Comparison of ENCODE assay signal across 17 mouse cellular contexts in the genomic region with DNA sequence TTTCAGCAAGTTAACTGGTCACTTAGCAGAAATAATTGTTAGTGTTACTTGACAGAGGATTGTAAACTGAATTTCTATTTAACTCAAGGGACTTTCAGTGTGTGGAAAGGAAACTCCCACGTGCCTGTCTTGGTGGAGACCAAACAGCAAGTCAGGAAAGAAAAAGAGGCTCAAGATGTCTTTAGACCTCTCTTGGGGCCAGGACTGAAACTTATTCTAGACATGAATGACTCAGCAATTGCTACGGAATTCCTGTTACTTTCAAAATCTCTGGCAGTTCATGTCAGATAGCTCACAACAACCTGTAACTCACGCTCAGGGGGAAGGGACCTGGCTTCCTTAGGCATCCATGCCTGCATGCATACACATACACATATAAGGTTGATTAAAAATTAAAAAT. TPM values are rescaled to one million over a fixed set of nuclear protein-coding genes. Genes with fewer than 3 reads are reported as not detected.
DNase-seq lines count a peak whose midpoint lies in the region; ATAC-seq and TF ChIP-seq lines count a peak whose summit lies in the region.
"Had no signal": no experiment of that assay in that cellular context is flagged by ENCODE, and none has a peak within 500 bp of the region (broad histone marks: within the 10 kb centered on the region; RNA-seq: fewer than 3 reads in every experiment).

No protein-coding gene starts in this region.

- DNase-seq in gastrocnemius, adult 2 months: no peak
- DNase-seq in gastrocnemius, postnatal 14 days: no peak
- DNase-seq in G1E (ENCODE audit: low spot score): no peak
- DNase-seq in layer of hippocampus, postnatal 14 days (ENCODE audit: low spot score in 2 of 2): no peak
- DNase-seq in thymus, postnatal 36 days: no peak
- no peak for DNase-seq in kidney, postnatal 10 days
- DNase-seq: cerebellum, postnatal 14 days; heart, adult 2 months; heart, postnatal 14 days; kidney, adult 18-20 months; lung, postnatal 10 days had no signal

- peak overlapping the region; percentile 29 for H3K4me3 ChIP-seq in gastrocnemius, adult 2 months
- H3K4me3 ChIP-seq in G1E (ENCODE audit: low read depth, low read length): no peak overlapping the region
- H3K4me3 ChIP-seq in erythroblast, embryonic 14.5 days (replicated peaks): peak overlapping the region; percentile 27
- no peak overlapping the region; the same call in 1 of the 2 replicates for H3K4me3 ChIP-seq in liver, embryonic 16.5 days (ENCODE audit: low read depth, low read length)
- H3K4me3 ChIP-seq: forebrain, embryonic 12.5 days; heart, adult 2 months; limb, embryonic 13.5 days; midbrain, embryonic 12.5 days had no signal

- WGBS in liver, embryonic 16.5 days (ENCODE audit: insufficient replicate concordance): 19% methylated on average over 3 of the region's 3 CpGs

- H3K36me3 ChIP-seq in G1E (replicated peaks): peaks cover 28% of the 10 kb centered on the region
- no peaks in the 10 kb centered on the region; the same call in 1 of the 2 replicates for H3K36me3 ChIP-seq in erythroblast, embryonic 14.5 days (ENCODE audit: control insufficient read depth)
- no peaks in the 10 kb centered on the region for H3K36me3 ChIP-seq in liver, embryonic 16.5 days (ENCODE audit: control insufficient read depth, insufficient read depth)
- H3K36me3 ChIP-seq: forebrain, embryonic 12.5 days; limb, embryonic 13.5 days; midbrain, embryonic 12.5 days had no signal

- ATAC-seq in G1E (ENCODE audit: extremely low read depth, insufficient number of reproducible peaks, low FRiP score, poor library complexity, severe bottlenecking): 0 out of 2 replicates have a peak, but pooled peaks have one; percentile 6
- ATAC-seq in liver, embryonic 16.5 days (ENCODE audit: low read depth): no peak

- TF ChIP-seq CTCF in gastrocnemius, adult 2 months (IDR thresholded peaks at IDR 0.05): no peak
- TF ChIP-seq CTCF in G1E (IDR thresholded peaks at IDR 0.05; ENCODE audit: low read depth, low read length): no peak

- H3K4me2 ChIP-seq in liver, embryonic 16.5 days (ENCODE audit: low read depth, low read length): peak overlapping the region; percentile 22
- H3K4me2 ChIP-seq: forebrain, embryonic 12.5 days; hindbrain, embryonic 14.5 days; limb, embryonic 13.5 days; midbrain, embryonic 12.5 days had no signal

- intact Hi-C loops in gastrocnemius, adult 2 months (cut with DNase I): no loop called here
- intact Hi-C loops in gastrocnemius, postnatal 14 days (cut with DNase I; ENCODE audit: low total_unique reads): no loop called here

- no peaks in the 10 kb centered on the region for H3K27me3 ChIP-seq in G1E (ENCODE audit: insufficient read depth, low read length)
- H3K27me3 ChIP-seq in erythroblast, embryonic 14.5 days (ENCODE audit: control insufficient read depth): no peaks in the 10 kb centered on the region
- H3K27me3 ChIP-seq in liver, embryonic 16.5 days (ENCODE audit: control insufficient read depth, insufficient read depth, low read depth, low read length): no peaks in the 10 kb centered on the region
- H3K27me3 ChIP-seq: forebrain, embryonic 12.5 days; limb, embryonic 13.5 days; midbrain, embryonic 12.5 days had no signal

- peak overlapping the region; percentile 79 for H3K27ac ChIP-seq in gastrocnemius, adult 2 months
- peak overlapping the region; percentile 80 for H3K27ac ChIP-seq in liver, embryonic 16.5 days (ENCODE audit: low read length)
- H3K27ac ChIP-seq: forebrain, embryonic 12.5 days; heart, adult 2 months; hindbrain, embryonic 14.5 days; limb, embryonic 13.5 days; midbrain, embryonic 12.5 days had no signal

- H3K9me3 ChIP-seq in G1E (replicated peaks): no peaks in the 10 kb centered on the region
- no peaks in the 10 kb centered on the region for H3K9me3 ChIP-seq in erythroblast, embryonic 14.5 days (ENCODE audit: control insufficient read depth, low read length)
- H3K9me3 ChIP-seq in liver, embryonic 16.5 days (replicated peaks; ENCODE audit: control insufficient read depth, low read length): no peaks in the 10 kb centered on the region
- H3K9me3 ChIP-seq: forebrain, embryonic 12.5 days; limb, embryonic 13.5 days; midbrain, embryonic 12.5 days had no signal

- peaks cover 87% of the 10 kb centered on the region for H3K4me1 ChIP-seq in G1E (ENCODE audit: insufficient read depth, low read depth, low read length)
- H3K4me1 ChIP-seq in erythroblast, embryonic 14.5 days (ENCODE audit: control insufficient read depth): peaks cover 84% of the 10 kb centered on the region
- peaks cover 55% of the 10 kb centered on the region for H3K4me1 ChIP-seq in liver, embryonic 16.5 days (ENCODE audit: control insufficient read depth, low read depth, low read length)
- H3K4me1 ChIP-seq: forebrain, embryonic 12.5 days; midbrain, embryonic 12.5 days had no signal

- H3K9ac ChIP-seq in liver, embryonic 16.5 days (ENCODE audit: low read depth, low read length): peak overlapping the region; percentile 4; the same call in 1 of the 2 replicates
- H3K9ac ChIP-seq: forebrain, embryonic 12.5 days; hindbrain, embryonic 14.5 days; limb, embryonic 13.5 days; midbrain, embryonic 12.5 days had no signal

RNA-seq across cellular contexts. Expression of a gene that starts 20.7 kb away (rescaled TPM):
- total RNA-seq in gastrocnemius, adult 2 months (2021): 10 to 100 TPM; 19.8 to 26.1 TPM
- 10 to 100 TPM; 30.2 to 36.7 TPM for total RNA-seq in gastrocnemius, postnatal 14 days (2021)
- 52.3 and 54.3 TPM in 2 replicates for total RNA-seq in G1E (2014; fragmentation: Nextera tagmentation)
- total RNA-seq in G1E (2017): 24.9 and 25.8 TPM in 2 replicates
- polyA plus RNA-seq in G1E (2012): 1.8 and 2.3 TPM in 2 replicates
- polyA plus RNA-seq in erythroblast, embryonic 14.5 days (2012): 0.02 and 0.17 TPM in 2 replicates
- polyA plus RNA-seq in liver, embryonic 16.5 days (2015; fragmentation: Nextera tagmentation; extraction: Ambion mirVana): 7.9 and 8.8 TPM in 2 replicates
- 10 to 100 TPM; 33.2 to 44.4 TPM for total RNA-seq in layer of hippocampus, postnatal 14 days (2021)

Comparison
In these comparisons a context has a peak if more than half of its experiments do, and no peak if none do; other contexts are left out.
1. H3K4me3 ChIP-seq: peak in gastrocnemius, adult 2 months (single experiment) and erythroblast, embryonic 14.5 days (single experiment); none in G1E (single experiment) and liver, embryonic 16.5 days (single experiment).